Mouse (Mus musculus) heart, postnatal 36 days (tissue): Measurements from ENCODE around the gene Ranbp9. TPM values are rescaled to one million over a fixed set of nuclear protein-coding genes. Genes with fewer than 3 reads are reported as not detected.

Experiments
- DNase-seq, 2 experiments: peaks; one replicate each; pipeline ENCODE4 v3.0.0; 2021 to 2022
- intact Hi-C: fragments of 180-260 bp; cut with DNase I; formaldehyde crosslinking; loops from one replicate; pipeline ENCODE4 v1.15.1; 2025
- total RNA-seq, 2 experiments: library from RNA; stranded (reverse); gene quantifications; 2 replicates each; pipeline ENCODE4 v1.2.3; 2021

Gene Ranbp9
- total RNA-seq: 10 to 100 TPM; 43.0 to 48.3 TPM

- DNase-seq: peak; percentile 79 to 88
- intact Hi-C loops: loop anchor here (2.0 to 5.0 kb wide), 4 partner anchors 41 to 84 kb away; partner anchors contain the start of gene Nol7
These were observed at the start of gene Ranbp9 for GRCm38 (mm10) chr13:43480957-43481858. TSS of gene Ranbp9 (minus strand) at chr13:43481282.

GRCm38 (mm10) chr13:43530129-43530831 is 49.2 kb upstream of the Ranbp9 start:
- DNase-seq: no peak
- intact Hi-C loops: no loop called here

DNA sequence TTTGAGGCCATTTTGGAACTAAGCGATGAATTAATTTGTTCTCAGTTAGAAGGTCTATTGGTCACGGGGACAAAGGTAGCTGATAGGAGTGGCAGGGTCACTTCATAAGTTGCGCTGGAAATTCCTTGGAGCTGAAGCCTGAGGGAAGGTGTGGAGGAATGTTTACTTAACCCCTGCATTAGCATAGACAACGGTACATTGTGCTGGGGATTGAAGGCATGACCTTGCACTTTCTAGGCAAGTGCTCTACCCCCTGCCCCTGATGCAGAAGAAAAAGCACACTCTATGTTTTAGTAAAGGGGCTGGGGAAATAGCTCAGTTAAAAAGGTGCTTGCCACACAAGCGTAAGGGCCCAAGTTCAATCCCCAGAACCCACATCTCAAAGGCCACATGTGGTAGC is 45.2 kb upstream of the Ranbp9 start:
- intact Hi-C loops: no loop called here
- no peak for DNase-seq

DNA sequence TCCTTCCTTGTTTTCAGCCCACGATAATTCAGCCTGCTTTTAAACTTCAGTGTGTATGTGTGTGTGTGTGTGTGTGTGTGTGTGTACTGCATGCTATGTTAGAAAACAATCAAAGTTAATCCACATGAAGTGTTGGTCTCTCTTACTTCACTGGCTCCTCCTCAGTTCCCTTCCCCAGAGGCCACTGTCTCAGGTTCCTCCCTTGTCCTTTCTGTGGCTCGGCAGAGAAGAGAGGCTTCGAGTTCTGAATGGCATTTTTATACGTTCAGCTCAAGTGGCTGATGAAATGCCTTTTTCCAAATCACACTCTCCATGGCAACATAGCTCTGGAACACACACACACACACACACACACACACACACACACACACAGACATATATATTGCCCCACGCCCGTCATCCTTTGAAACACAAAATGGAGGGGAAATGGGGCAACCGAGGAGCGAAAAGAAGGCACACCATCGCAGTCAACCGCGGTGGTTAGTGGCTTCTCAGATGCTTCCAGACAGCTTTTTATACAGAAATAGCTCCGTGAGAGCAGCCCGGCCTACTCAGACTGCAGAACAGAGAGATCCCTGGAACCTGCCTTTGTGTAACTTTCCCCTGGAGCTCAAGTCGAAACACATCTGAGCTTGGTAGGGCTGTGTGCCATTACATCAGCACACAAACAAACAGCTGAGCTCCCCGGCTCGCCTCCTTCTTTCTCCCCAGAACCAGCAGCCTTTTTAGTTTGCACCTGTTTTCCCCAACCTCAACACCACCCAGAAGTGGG is 44.5 kb upstream of the Ranbp9 start:
- intact Hi-C loops: no loop called here
- peak in 1 of 2 experiments; percentile 23 for DNase-seq

- peak; percentile 54 to 62 for DNase-seq
- intact Hi-C loops: loop anchor here (5.0 kb wide), 1 partner anchor 42 kb away; the partner anchor contains the start of gene Ranbp9
These were observed 43.6 kb upstream of the Ranbp9 start for GRCm38 (mm10) chr13:43524491-43525362.

DNA sequence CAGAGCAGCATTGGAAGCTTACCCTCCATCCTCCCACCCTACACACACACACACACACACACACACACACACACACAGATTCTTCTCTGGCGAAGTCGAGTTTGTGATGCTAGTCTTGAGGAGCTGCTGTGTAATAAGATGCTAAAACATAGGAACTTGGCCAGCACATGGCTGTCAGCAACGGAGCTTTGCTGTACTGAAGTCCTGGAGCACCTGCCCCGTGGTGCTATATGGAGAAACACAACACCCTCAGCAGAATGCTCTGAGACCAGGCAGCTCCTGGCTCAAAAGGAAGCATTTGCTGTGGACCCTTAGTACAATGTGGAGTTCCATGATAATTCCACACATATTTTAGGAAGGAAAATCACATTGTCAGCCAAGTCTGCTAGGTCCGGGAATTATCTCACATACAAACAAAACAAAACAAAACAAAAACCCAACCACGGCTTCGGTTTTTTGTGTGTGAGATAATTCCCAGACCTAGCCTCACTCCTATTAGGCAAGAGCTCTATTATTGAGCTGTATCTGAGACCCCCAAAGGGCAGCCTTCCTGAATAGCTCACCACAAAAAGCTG is 42.9 kb upstream of the Ranbp9 start:
- peak in 1 of 2 experiments; percentile 39 for DNase-seq
- intact Hi-C loops: loop anchor here (5.0 kb wide), 1 partner anchor 42 kb away; the partner anchor contains the start of gene Ranbp9

DNA sequence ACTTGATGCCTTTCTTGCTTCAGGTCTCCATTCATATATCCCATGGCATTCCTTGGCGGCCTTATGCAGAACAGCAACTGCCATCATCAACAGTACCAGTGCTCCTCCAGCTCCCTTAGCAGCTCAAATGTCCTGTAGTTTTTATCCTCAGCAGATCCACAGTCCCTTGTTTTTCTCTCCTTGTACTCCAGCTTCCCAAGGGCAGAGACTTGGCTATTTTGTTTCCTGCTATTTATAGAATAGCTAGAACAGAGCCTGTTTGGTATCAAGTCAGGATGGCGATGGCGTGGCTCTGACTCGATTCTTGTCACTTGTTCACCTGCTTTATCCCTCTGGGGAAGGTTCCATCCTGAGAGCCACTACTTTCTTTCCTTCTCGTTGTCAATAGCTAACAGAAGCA is 40.9 kb upstream of the Ranbp9 start:
- intact Hi-C loops: loop anchor here (5.0 kb wide), 1 partner anchor 40 kb away; the partner anchor contains the start of gene Ranbp9
- peak in 1 of 2 experiments; percentile 8 for DNase-seq

GRCm38 (mm10) chr13:43519251-43519650 is 38.2 kb upstream of the Ranbp9 start:
- intact Hi-C loops: no loop called here
- no peak for DNase-seq

GRCm38 (mm10) chr13:43517371-43517770 is 36.3 kb upstream of the Ranbp9 start:
- DNase-seq: no peak
- intact Hi-C loops: no loop called here

- DNase-seq: peak in 1 of 2 experiments; percentile 39
- intact Hi-C loops: no loop called here
These were observed 35.8 kb upstream of the Ranbp9 start for GRCm38 (mm10) chr13:43516931-43517330.

DNA sequence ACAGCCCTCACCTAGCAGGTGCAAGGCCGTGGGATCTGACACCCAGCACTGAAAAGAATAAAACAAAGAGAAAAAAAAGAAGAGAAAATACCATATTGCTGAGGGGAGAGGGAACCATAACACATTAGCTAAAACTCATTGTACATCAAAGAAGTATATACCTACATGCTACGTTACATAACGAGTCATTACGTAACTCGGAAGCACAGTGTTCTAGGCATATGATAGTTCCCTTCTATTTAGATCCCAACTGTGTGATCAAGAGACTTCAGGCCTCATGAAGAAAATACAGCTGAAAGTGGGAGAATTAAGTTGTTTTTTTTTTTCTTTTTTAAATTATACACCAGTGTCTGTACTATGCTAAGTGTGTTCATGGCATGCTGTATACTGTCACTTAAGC is 35.0 kb upstream of the Ranbp9 start:
- intact Hi-C loops: no loop called here
- DNase-seq: no peak

- no peak for DNase-seq
- intact Hi-C loops: no loop called here
These were observed 33.9 kb upstream of the Ranbp9 start for GRCm38 (mm10) chr13:43514950-43515358.

GRCm38 (mm10) chr13:43512736-43513135 is 31.7 kb upstream of the Ranbp9 start:
- DNase-seq: no peak

GRCm38 (mm10) chr13:43505798-43506197 is 24.7 kb upstream of the Ranbp9 start:
- intact Hi-C loops: no loop called here
- DNase-seq: no peak

More at GRCm38 (mm10) chr13:43512736-43513135, 31.7 kb upstream of the Ranbp9 start:
- intact Hi-C loops: no loop called here

GRCm38 (mm10) chr13:43503395-43503850 is 22.3 kb upstream of the Ranbp9 start:
- intact Hi-C loops: no loop called here
- peak in 1 of 2 experiments; percentile 34 for DNase-seq

GRCm38 (mm10) chr13:43501601-43502000 is 20.5 kb upstream of the Ranbp9 start:
- intact Hi-C loops: no loop called here
- DNase-seq: no peak

- DNase-seq: no peak
- intact Hi-C loops: no loop called here
These were observed 19.4 kb upstream of the Ranbp9 start for GRCm38 (mm10) chr13:43500483-43500850.

DNA sequence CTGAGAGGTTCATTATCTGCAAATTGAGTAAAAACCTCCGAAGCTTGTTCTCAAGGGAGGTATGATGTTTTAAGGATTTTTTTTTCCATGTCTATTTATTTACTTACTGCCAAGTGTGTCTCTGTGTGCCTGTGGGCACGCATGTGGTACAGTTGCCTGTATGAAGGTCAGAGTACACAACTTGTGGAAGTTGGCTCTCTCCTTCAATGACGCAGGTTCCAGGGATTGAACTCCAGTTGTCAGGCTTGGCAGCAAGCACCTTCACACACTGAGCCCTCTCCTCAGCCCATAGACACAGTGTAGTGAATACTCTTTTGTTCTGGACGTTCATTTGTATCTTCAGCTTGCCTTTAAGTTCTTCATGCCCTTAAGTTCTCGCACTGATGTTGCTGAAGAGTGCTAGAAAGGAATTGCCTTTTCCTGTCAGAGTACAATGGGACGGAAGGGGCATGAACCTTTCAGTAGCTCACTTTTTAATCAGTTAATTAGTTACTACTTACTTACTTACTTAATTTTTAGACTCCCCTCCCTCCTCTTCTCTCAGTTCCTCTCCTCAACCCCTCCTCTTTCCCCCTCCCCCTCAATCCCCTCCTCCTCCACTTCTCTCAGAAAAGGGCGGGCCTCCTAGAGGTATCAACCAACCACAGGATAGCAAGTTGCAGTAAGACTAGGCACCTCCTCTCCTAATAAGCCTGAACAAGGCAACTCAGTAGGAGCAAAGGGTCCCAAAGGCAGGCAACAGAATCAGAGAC is 18.8 kb upstream of the Ranbp9 start:
- intact Hi-C loops: no loop called here
- no peak for DNase-seq
